Mouse (Mus musculus): ENCODE results near the gene Sgpp1.

- TF ChIP-seq CTCF (IDR thresholded peaks at IDR 0.05; ENCODE audit: low read depth, low read length) = no peak
- TF ChIP-seq POLR2A (IDR thresholded peaks at IDR 0.05; ENCODE audit: borderline replicate concordance, low read depth, low read length) = no peak
These were observed 57.1 kb downstream of the Sgpp1 start for GRCm38 (mm10) chr12:75678393-75678792.

Data from bone marrow macrophage, adult 2 months (primary cell).